Mouse (Mus musculus): ENCODE results near the gene Camsap1. TPM values are rescaled to one million over a fixed set of nuclear protein-coding genes. Genes with fewer than 3 reads are reported as not detected.

Camsap1 gene
- polyA plus RNA-seq (2014; fragmentation: Nextera tagmentation; extraction: Ambion mirVana) = 15.7 and 16.3 TPM in 2 replicates

DNA sequence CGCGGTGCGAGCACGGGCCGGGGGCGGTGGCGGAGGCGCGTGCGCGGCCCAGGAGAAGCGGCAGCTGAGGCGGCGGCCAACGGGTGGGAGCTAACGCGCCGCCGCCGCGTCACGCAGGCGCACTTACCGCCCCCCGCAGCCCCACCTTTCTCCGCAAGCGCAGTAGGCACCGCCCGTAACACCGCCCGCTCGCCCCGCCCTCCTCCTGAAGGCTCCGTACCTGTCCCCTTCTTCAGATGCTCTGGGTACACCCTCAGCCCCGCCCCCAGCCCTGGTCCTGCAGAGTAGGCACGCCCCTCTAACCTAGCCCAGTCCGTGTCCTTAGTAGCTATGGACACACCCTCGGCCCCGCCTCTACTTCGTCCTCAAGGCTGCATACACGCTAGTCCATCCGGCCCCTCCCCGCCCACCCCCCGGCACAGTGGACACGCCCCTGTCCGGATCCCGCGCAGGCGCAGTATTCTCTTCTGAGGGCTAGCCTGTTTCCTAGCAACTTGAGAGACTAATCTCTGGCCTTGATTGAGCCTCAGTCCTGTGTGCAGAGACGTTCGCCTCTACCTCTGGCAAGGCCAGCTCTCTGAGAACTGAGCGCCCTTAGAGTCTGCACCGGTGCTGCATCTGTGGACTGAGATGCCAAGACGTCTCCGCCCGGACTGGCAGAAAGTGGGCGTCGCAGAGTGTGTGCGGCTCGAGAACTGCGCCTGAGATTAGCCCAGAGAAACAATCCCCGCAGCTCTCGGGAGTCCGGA lies at the start of gene Camsap1:
TSS of gene Camsap1 (minus strand) at position 124 of the 749 bp plus-strand sequence.
- H3K4me1 ChIP-seq (ENCODE audit: control insufficient read depth, insufficient read depth, low read length) = peaks cover 30% of the 10 kb centered on the region
- WGBS = under 1% methylated on average over 61 of the region's 64 CpGs
- peak; percentile 100 for ATAC-seq (ENCODE audit: insufficient number of reproducible peaks, insufficient read depth, low FRiP score, low read depth)
- no peaks in the 10 kb centered on the region for H3K27me3 ChIP-seq (ENCODE audit: control insufficient read depth, insufficient read depth, low read length)
- H3K4me2 ChIP-seq (replicated peaks; ENCODE audit: low read depth, low read length) = peak within 1 kb of the TSS; percentile 88
- H3K27ac ChIP-seq (ENCODE audit: low read length) = peak within 1 kb of the TSS; percentile 77
- peak within 1 kb of the TSS; percentile 93 for H3K4me3 ChIP-seq (ENCODE audit: low read depth, low read length)
- H3K9ac ChIP-seq (replicated peaks; ENCODE audit: low read depth, low read length) = peak within 1 kb of the TSS; percentile 97
- H3K9me3 ChIP-seq (ENCODE audit: control insufficient read depth, low read depth, low read length) = no peaks in the 10 kb centered on the region
- H3K36me3 ChIP-seq (ENCODE audit: control insufficient read depth, insufficient read depth, low read length) = no peaks in the 10 kb centered on the region

DNA sequence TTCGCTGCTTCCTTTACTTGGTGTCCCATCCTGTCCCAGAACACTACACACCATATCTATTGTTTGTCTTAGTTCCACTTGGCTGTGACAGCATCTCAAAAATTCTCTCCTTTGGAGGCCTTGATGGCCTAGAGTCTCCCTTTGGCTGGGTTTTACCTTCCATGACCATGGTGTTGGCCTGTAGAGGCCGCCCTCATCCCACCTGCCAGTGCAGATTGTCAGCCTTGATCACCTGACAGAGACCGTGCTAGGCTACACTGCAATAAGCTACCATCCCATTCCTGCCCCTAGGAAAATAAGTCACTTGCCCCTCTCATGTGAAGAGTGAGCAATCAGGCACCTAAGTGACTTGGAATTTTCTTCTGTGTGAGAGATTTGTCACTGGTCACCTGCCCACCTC lies 47.2 kb upstream of the Camsap1 start:
- WGBS = 38% methylated on average over 3 of the region's 3 CpGs
- Histone ChIP-seq H3K4me3 (ENCODE audit: low read depth, low read length) (no peak overlapping the region), H3K4me2 (replicated peaks; ENCODE audit: low read depth, low read length) (no peak overlapping the region), H3K36me3 (ENCODE audit: control insufficient read depth, insufficient read depth, low read length) (no peaks in the 10 kb centered on the region), H3K9ac (replicated peaks; ENCODE audit: low read depth, low read length) (no peak overlapping the region), H3K9me3 (ENCODE audit: control insufficient read depth, low read depth, low read length) (no peaks in the 10 kb centered on the region), H3K27ac (ENCODE audit: low read length) (no peak overlapping the region), H3K4me1 (ENCODE audit: control insufficient read depth, insufficient read depth, low read length) (no peaks in the 10 kb centered on the region), H3K27me3 (ENCODE audit: control insufficient read depth, insufficient read depth, low read length) (no peaks in the 10 kb centered on the region)
- ATAC-seq (ENCODE audit: insufficient number of reproducible peaks, insufficient read depth, low FRiP score, low read depth) = no peak

DNA sequence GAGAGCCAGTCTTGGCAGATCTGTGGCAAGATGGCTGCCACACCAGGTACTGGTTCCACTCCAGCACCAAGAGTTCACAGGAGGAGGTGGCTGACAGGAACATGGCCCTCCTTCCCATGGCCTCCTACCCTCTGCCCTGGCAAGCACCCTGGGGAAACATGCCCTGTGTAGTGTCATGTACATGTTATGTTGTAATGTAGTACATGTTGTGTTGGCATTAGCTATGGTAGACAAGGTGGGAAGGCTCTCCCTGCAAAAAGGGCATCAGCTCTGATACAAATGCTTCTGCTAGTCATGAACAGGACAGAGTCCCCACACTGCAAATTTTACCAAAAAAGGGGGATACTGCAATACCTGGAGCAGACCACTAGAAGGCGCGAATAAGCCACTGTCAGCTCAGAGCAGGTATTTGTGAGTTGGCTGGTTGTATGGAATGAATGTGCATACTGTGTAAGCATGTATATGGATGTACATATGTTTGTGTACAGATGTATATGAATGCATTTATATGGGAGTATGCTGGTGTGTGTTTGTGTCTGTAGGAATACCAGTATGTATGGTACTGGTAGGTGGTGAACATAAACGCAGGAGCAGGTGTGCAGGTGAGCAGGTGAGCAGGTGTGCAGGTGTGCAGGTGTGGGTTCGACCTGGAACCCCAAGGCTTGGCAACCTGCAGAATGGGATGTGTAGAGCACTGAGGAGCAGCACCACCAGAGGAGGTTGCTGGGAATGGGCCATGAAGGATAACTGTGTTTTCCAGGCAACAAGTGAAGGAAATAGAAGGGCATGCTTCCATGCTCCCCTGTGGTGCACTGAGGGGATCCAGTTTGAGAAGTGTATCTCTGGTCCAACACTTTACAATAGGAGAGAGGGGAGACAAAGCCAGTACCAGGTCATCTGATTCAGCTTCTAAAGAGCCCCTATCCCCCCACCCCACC lies 41.3 kb upstream of the Camsap1 start:
- H3K36me3 ChIP-seq (ENCODE audit: control insufficient read depth, insufficient read depth, low read length) = no peaks in the 10 kb centered on the region
- no peak for ATAC-seq (ENCODE audit: insufficient number of reproducible peaks, insufficient read depth, low FRiP score, low read depth)
- H3K27ac ChIP-seq (ENCODE audit: low read length) = no peak overlapping the region
- 29% methylated on average over 4 of the region's 4 CpGs for WGBS
- no peak overlapping the region for H3K9ac ChIP-seq (replicated peaks; ENCODE audit: low read depth, low read length)
- no peak overlapping the region for H3K4me2 ChIP-seq (replicated peaks; ENCODE audit: low read depth, low read length)
- H3K9me3 ChIP-seq (ENCODE audit: control insufficient read depth, low read depth, low read length) = no peaks in the 10 kb centered on the region
- H3K27me3 ChIP-seq (ENCODE audit: control insufficient read depth, insufficient read depth, low read length) = no peaks in the 10 kb centered on the region
- H3K4me3 ChIP-seq (ENCODE audit: low read depth, low read length) = no peak overlapping the region
- H3K4me1 ChIP-seq (ENCODE audit: control insufficient read depth, insufficient read depth, low read length) = peaks cover 10% of the 10 kb centered on the region

DNA sequence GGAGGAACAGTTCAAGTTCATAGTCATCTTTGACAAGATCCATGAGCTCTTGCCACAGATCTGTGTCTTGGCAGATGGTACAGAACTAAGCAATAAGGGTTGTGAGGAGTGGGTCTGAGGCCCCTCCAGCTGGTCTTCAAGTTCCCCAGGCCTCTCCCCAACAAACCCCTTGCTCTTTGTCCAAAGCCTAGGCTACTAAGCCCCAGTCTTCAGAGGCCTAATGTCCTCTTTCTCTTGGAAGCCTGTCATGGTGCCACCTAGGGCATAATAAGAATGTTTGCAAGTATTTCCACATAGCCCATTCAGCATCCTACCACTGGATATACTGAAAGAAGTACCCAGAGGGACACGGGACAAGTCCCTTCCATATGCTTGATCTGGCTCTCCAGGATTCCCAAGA lies 39.5 kb upstream of the Camsap1 start:
- no peak for ATAC-seq (ENCODE audit: insufficient number of reproducible peaks, insufficient read depth, low FRiP score, low read depth)

DNA sequence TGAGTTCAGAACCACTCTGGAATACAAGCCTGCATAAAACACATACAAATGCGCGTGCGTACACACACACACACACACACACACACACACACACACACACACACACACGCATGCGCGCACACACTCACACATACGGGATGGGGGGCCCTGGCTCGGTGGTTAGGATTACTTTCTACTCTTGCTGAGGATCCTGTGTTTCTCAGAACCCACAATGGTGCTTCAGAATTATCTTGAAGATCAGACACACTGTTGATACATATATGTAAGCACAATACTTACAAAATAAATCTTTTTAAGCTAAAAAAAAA lies 39.1 kb upstream of the Camsap1 start:
- Histone ChIP-seq H3K27me3 (ENCODE audit: control insufficient read depth, insufficient read depth, low read length) (no peaks in the 10 kb centered on the region), H3K27ac (ENCODE audit: low read length) (no peak overlapping the region), H3K9me3 (ENCODE audit: control insufficient read depth, low read depth, low read length) (no peaks in the 10 kb centered on the region), H3K4me1 (ENCODE audit: control insufficient read depth, insufficient read depth, low read length) (peaks cover 10% of the 10 kb centered on the region), H3K4me2 (replicated peaks; ENCODE audit: low read depth, low read length) (peak overlapping the region; percentile 33; the same call in 1 of the 2 replicates), H3K9ac (replicated peaks; ENCODE audit: low read depth, low read length) (no peak overlapping the region), H3K4me3 (ENCODE audit: low read depth, low read length) (no peak overlapping the region), H3K36me3 (ENCODE audit: control insufficient read depth, insufficient read depth, low read length) (no peaks in the 10 kb centered on the region)
- 77% methylated on average over 8 of the region's 8 CpGs for WGBS
- no peak for ATAC-seq (ENCODE audit: insufficient number of reproducible peaks, insufficient read depth, low FRiP score, low read depth)

More for the DNA sequence above, 39.5 kb upstream of the Camsap1 start:
- no peak overlapping the region for H3K9ac ChIP-seq (replicated peaks; ENCODE audit: low read depth, low read length)
- H3K27me3 ChIP-seq (ENCODE audit: control insufficient read depth, insufficient read depth, low read length) = no peaks in the 10 kb centered on the region
- H3K4me3 ChIP-seq (ENCODE audit: low read depth, low read length) = no peak overlapping the region
- no peak overlapping the region for H3K4me2 ChIP-seq (replicated peaks; ENCODE audit: low read depth, low read length)
- H3K36me3 ChIP-seq (ENCODE audit: control insufficient read depth, insufficient read depth, low read length) = no peaks in the 10 kb centered on the region
- WGBS = 75% methylated on average over 1 of the region's 1 CpGs
- no peak overlapping the region for H3K27ac ChIP-seq (ENCODE audit: low read length)
- peaks cover 10% of the 10 kb centered on the region for H3K4me1 ChIP-seq (ENCODE audit: control insufficient read depth, insufficient read depth, low read length)
- H3K9me3 ChIP-seq (ENCODE audit: control insufficient read depth, low read depth, low read length) = no peaks in the 10 kb centered on the region

DNA sequence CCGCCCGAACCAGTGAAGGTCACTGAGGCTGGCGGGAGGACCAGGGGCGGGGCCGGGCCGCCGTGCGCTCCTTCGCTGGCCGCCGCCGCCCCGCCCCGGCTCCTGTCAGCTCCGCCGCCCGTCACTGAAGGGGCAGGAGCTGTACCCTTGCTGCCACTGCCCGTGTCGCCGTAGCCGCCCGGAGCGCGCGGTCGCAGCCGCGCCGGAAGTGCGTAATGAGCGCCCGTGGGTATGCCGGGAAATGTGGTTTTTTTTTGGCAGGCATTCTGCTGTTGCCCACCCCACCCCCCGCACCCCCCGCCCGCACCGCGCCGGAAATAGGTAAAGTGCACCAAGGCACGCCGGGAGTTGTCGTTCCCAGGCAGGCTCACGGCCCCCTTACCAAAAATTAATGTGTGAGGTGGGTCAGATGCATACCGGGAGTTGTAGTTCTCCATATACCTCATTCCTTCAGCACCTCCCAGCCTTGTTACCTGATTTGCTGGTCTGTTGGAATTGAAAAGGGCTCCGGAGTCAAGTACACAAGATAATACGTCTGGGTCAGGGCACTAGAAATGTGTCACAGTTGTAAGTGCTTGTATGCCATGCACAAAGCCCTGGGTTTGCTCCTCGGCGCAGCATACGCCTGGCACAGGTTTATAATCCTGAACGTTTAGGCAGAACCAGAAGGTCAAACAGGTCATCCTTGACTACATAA lies 38.6 kb upstream of the Camsap1 start, which contains the start of gene Ubac1:
TSS of gene Ubac1 (minus strand) at position 187 of the 697 bp plus-strand sequence.
- peaks cover 10% of the 10 kb centered on the region for H3K4me1 ChIP-seq (ENCODE audit: control insufficient read depth, insufficient read depth, low read length)
- peak within 1 kb of the TSS; percentile 43 for H3K9ac ChIP-seq (replicated peaks; ENCODE audit: low read depth, low read length)
- H3K36me3 ChIP-seq (ENCODE audit: control insufficient read depth, insufficient read depth, low read length) = 0 out of 2 replicates have a peak, but pooled peaks cover under 1% of the 10 kb centered on the region
- no peaks in the 10 kb centered on the region for H3K9me3 ChIP-seq (ENCODE audit: control insufficient read depth, low read depth, low read length)
- peak within 1 kb of the TSS; percentile 64 for H3K4me2 ChIP-seq (replicated peaks; ENCODE audit: low read depth, low read length)
- peak; percentile 94 for ATAC-seq (ENCODE audit: insufficient number of reproducible peaks, insufficient read depth, low FRiP score, low read depth)
- no peaks in the 10 kb centered on the region for H3K27me3 ChIP-seq (ENCODE audit: control insufficient read depth, insufficient read depth, low read length)
- WGBS = 6% methylated on average over 49 of the region's 50 CpGs
- H3K4me3 ChIP-seq (ENCODE audit: low read depth, low read length) = peak within 1 kb of the TSS; percentile 49
- peak within 1 kb of the TSS; percentile 66; the same call in 1 of the 2 replicates for H3K27ac ChIP-seq (ENCODE audit: low read length)

DNA sequence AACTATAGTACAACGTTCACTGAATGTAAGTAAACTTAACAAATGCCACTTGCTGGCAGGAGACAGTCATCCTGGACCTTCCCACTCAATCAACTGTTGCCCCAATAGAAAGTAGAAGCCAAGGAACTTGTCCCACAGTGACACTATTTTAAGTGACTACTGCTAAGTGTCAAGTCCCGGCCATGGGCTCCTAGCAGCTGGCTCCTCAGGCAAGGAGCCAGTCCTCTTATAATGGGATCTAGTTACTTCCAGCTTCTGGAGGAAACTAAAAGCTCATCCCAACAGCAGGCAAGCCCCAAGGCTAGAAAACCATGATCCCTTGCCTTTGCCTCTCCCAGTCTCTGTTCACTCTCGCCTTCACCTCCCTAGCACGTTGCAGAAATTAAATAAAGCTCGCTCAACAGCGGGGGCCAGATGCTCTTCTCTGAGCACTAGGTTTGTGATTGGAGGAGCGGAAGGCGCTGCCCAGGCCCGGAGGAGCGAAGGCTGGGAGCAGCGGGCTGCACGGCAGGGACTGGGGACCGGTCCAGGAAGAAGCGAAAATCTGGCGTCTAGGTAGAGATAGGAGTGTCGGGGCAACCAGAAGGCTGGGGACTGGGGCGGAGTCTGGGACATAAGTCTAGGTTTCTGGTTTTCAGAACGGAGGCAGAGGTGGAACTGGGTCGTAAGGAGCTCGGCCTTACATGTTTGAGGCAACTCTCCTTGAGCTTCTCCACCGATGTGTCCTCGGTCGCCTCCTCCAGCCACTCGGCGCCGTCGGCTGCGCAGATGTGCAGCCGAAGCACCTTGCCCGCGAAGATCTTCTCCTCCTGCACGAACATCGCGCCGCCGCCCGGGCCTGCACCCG lies 37.9 kb upstream of the Camsap1 start:
- peaks cover 10% of the 10 kb centered on the region for H3K4me1 ChIP-seq (ENCODE audit: control insufficient read depth, insufficient read depth, low read length)
- peak overlapping the region; percentile 64 for H3K4me2 ChIP-seq (replicated peaks; ENCODE audit: low read depth, low read length)
- 0 out of 2 replicates have a peak, but pooled peaks have one; percentile 28 for ATAC-seq (ENCODE audit: insufficient number of reproducible peaks, insufficient read depth, low FRiP score, low read depth)
- peak overlapping the region; percentile 49 for H3K4me3 ChIP-seq (ENCODE audit: low read depth, low read length)
- H3K36me3 ChIP-seq (ENCODE audit: control insufficient read depth, insufficient read depth, low read length) = peaks cover 6% of the 10 kb centered on the region; the same call in 1 of the 2 replicates
- peak overlapping the region; percentile 66; the same call in 1 of the 2 replicates for H3K27ac ChIP-seq (ENCODE audit: low read length)
- 2% methylated on average over 37 of the region's 38 CpGs for WGBS
- no peaks in the 10 kb centered on the region for H3K27me3 ChIP-seq (ENCODE audit: control insufficient read depth, insufficient read depth, low read length)
- peak overlapping the region; percentile 43 for H3K9ac ChIP-seq (replicated peaks; ENCODE audit: low read depth, low read length)
- H3K9me3 ChIP-seq (ENCODE audit: control insufficient read depth, low read depth, low read length) = no peaks in the 10 kb centered on the region
